Mouse (Mus musculus) cerebellum, postnatal 4 days (tissue): ENCODE data around the gene S100a4.

Source experiments
- DNase-seq, 2 experiments: peaks; one replicate each; pipeline ENCODE4 v3.0.0; 2022; ENCODE audit warnings: low spot score in 2 of 2, mixed read lengths in 1 of 2

The S100a4 gene

GRCm38 (mm10) chr3:90603623-90604022, at the start of gene S100a4:
S100a4 (plus strand) TSS chr3:90603771.
- no peak for DNase-seq

- no peak for DNase-seq
Observed at GRCm38 (mm10) chr3:90555954-90556353, 47.6 kb upstream of the S100a4 start.

GRCm38 (mm10) chr3:90560008-90560628, 43.5 kb upstream of the S100a4 start, which contains the start of gene S100a3:
S100a3 (plus strand) TSS chr3:90560578.
- no peak for DNase-seq

GRCm38 (mm10) chr3:90574691-90575090, 28.9 kb upstream of the S100a4 start:
- DNase-seq = no peak

- DNase-seq = no peak
Observed at GRCm38 (mm10) chr3:90575320-90575719, 28.3 kb upstream of the S100a4 start.

- no peak for DNase-seq
Observed at GRCm38 (mm10) chr3:90576351-90577001, 27.1 kb upstream of the S100a4 start.

GRCm38 (mm10) chr3:90579433-90579832, 24.1 kb upstream of the S100a4 start:
- DNase-seq = no peak

- DNase-seq = no peak
Observed at GRCm38 (mm10) chr3:90581141-90581540, 22.4 kb upstream of the S100a4 start.

- no peak for DNase-seq
Observed at GRCm38 (mm10) chr3:90582156-90582555, 21.4 kb upstream of the S100a4 start.

- no peak for DNase-seq
Observed at GRCm38 (mm10) chr3:90582556-90582955, 21.0 kb upstream of the S100a4 start.

GRCm38 (mm10) chr3:90583893-90584292, 19.7 kb upstream of the S100a4 start:
- peak in 1 of 2 experiments; percentile 11 for DNase-seq

GRCm38 (mm10) chr3:90585595-90585994, 18.0 kb upstream of the S100a4 start:
- peak in 1 of 2 experiments; percentile 40 for DNase-seq

GRCm38 (mm10) chr3:90586016-90586643, 17.4 kb upstream of the S100a4 start:
- DNase-seq = no peak

GRCm38 (mm10) chr3:90586906-90587305, 16.7 kb upstream of the S100a4 start:
- DNase-seq = no peak

GRCm38 (mm10) chr3:90587361-90588101, 16.0 kb upstream of the S100a4 start:
- DNase-seq = no peak

GRCm38 (mm10) chr3:90589390-90589789, 14.2 kb upstream of the S100a4 start:
- DNase-seq = no peak

GRCm38 (mm10) chr3:90589947-90590346, 13.6 kb upstream of the S100a4 start, which contains the start of gene S100a2:
S100a2 (plus strand) TSS chr3:90590247.
- DNase-seq = no peak

GRCm38 (mm10) chr3:90594466-90594865, 9.1 kb upstream of the S100a4 start:
- DNase-seq = no peak

- no peak for DNase-seq
Observed at GRCm38 (mm10) chr3:90595556-90595955, 8.0 kb upstream of the S100a4 start.

GRCm38 (mm10) chr3:90596810-90597209, 6.8 kb upstream of the S100a4 start:
- no peak for DNase-seq

GRCm38 (mm10) chr3:90597736-90598135, 5.8 kb upstream of the S100a4 start:
- DNase-seq = no peak

- DNase-seq = no peak
Observed at GRCm38 (mm10) chr3:90598212-90598611, 5.4 kb upstream of the S100a4 start.
